ENCODE assay signal across 1 mouse cellular context in genomic region chr5:107759121-107759520, GRCm38 (mm10).
TF ChIP-seq lines count a peak whose summit lies in the region.

No protein-coding gene starts in this region.

TF ChIP-seq in MEL, 35 proteins besides CTCF, POLR2A, EP300 and RAD21 (continued from another document):
- 0 out of 4 replicates have a peak, but pooled peaks of 1 of the 2 experiments have one; percentile 3 for TF ChIP-seq USF2 (IDR thresholded peaks at IDR 0.05; ENCODE audit: borderline replicate concordance in 1 of 2, insufficient read depth in 1 of 2, low read depth in 1 of 2, low read length in 2 of 2)
- no peak for TF ChIP-seq NRF1 (IDR thresholded peaks at IDR 0.05; ENCODE audit: insufficient read depth, low read depth, low read length, poor library complexity, severe bottlenecking)
- TF ChIP-seq KAT2A (conservative IDR thresholded peaks at IDR 0.05; ENCODE audit: low read depth, low read length), result no peak
- no peak for TF ChIP-seq NELFE (IDR thresholded peaks at IDR 0.05; ENCODE audit: low read depth, low read length)
- TF ChIP-seq MAZ (IDR thresholded peaks at IDR 0.05; ENCODE audit: low read depth, low read length), result 0 out of 2 replicates have a peak, but pooled peaks have one; percentile 67
- TF ChIP-seq MYC (IDR thresholded peaks at IDR 0.05; ENCODE audit: low read depth, low read length), result peak; percentile 87
- TF ChIP-seq MEF2A (IDR thresholded peaks at IDR 0.05; ENCODE audit: extremely low read depth, insufficient replicate concordance, low read depth, low read length, poor library complexity, severe bottlenecking), result peak; percentile 75; the same call in 1 of the 2 replicates
- TF ChIP-seq USF1 (IDR thresholded peaks at IDR 0.05; ENCODE audit: low read depth, low read length), result peak; percentile 87
- no peak for TF ChIP-seq ELF1 (IDR thresholded peaks at IDR 0.05; ENCODE audit: low read depth, low read length)
- TF ChIP-seq ETS1 (IDR thresholded peaks at IDR 0.05; ENCODE audit: low read depth, low read length), result peak; percentile 99
- no peak for TF ChIP-seq ZC3H11A (IDR thresholded peaks at IDR 0.05; ENCODE audit: low read depth, low read length)
- peak; percentile 99 for TF ChIP-seq GATA1 (IDR thresholded peaks at IDR 0.05; ENCODE audit: low read depth, low read length)
- TF ChIP-seq E2F4 (IDR thresholded peaks at IDR 0.05; ENCODE audit: borderline replicate concordance, low read depth, low read length), result no peak
- TF ChIP-seq TAL1 (IDR thresholded peaks at IDR 0.05; ENCODE audit: low read length), result peak; percentile 100
